9 mouse cellular contexts compared by ENCODE assay signal in the genomic region with DNA sequence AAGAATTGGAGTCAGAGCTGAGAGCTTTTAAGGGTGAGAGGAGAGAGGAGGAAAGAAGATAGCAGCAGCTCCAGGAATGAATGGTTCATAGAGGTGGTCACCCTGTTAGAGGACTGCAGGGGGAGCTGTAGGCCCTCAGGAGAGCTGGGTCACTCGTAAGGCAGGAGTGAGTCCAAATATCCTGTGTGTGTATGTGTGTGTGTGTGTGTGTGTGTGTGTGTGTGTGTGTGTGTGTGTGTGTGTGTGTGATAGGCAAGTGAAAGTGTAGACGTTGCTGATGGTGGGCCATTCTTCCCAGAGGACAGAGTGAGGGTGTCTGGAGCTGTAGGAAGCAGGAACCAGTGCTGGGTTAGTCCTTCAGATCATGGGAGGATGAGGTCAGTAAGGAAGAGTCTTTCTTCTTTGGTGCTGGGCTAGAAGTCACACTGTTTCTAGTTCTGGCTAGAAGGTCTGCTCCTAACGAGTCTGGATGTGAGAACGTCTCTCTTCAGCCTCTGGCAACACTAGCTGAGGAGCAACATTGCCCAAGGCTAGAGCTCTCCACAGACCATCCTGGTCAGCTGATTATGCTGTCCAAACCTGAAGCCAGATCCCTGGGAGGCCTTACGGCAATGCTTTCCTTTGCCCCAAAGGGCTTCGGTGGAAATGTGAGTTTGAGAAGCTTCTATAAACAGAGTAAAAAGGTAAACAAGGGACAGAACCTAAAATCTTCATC.
A peak's percentile ranks its signal among the peaks of the same experiment; 100 is the strongest.
DNase-seq lines count a peak whose midpoint lies in the region; ATAC-seq and TF ChIP-seq lines count a peak whose summit lies in the region.
"Had no signal": no experiment of that assay in that cellular context is flagged by ENCODE, and none has a peak within 500 bp of the region (broad histone marks: within the 10 kb centered on the region; RNA-seq: fewer than 3 reads in every experiment).

No protein-coding gene starts in this region.

- no peak overlapping the region for H3K4me2 ChIP-seq in heart, postnatal 0 days (ENCODE audit: low read depth, low read length)
- H3K4me2 ChIP-seq in liver, embryonic 14.5 days (ENCODE audit: low read depth), result no peak overlapping the region
- H3K4me2 ChIP-seq: liver, embryonic 15.5 days had no signal

- TF ChIP-seq EP300 in ES-Bruce4 (IDR thresholded peaks at IDR 0.05; ENCODE audit: insufficient read depth, low read depth, low read length), result no peak
- no peak for TF ChIP-seq EP300 in heart, postnatal 0 days (IDR thresholded peaks at IDR 0.05; ENCODE audit: low read depth)
- no peak for TF ChIP-seq EP300 in liver, embryonic 14.5 days (IDR thresholded peaks at IDR 0.05; ENCODE audit: low read depth)

- H3K4me1 ChIP-seq in ES-Bruce4 (ENCODE audit: control insufficient read depth, insufficient read depth, low read length), result peaks cover 3% of the 10 kb centered on the region
- no peaks in the 10 kb centered on the region for H3K4me1 ChIP-seq in heart, postnatal 0 days (ENCODE audit: control insufficient read depth, insufficient read depth)
- H3K4me1 ChIP-seq in liver, embryonic 14.5 days (replicated peaks; ENCODE audit: control insufficient read depth in 2 of 2, insufficient read depth in 2 of 2, low read length in 1 of 2), result peaks cover 0 to 5% of the 10 kb centered on the region in 2 experiments; a peak in 1 of 4 replicates
- H3K4me1 ChIP-seq: liver, embryonic 15.5 days had no signal

- H3K27ac ChIP-seq in ES-Bruce4 (ENCODE audit: insufficient read depth, low read length), result no peak overlapping the region
- H3K27ac ChIP-seq in heart, postnatal 0 days (ENCODE audit: low read depth), result no peak overlapping the region
- no peak overlapping the region for H3K27ac ChIP-seq in liver, embryonic 14.5 days
- H3K27ac ChIP-seq: liver, embryonic 15.5 days had no signal

- no peaks in the 10 kb centered on the region for H3K27me3 ChIP-seq in ES-Bruce4 (ENCODE audit: control insufficient read depth, insufficient read depth, low read length, poor library complexity, severe bottlenecking)
- no peaks in the 10 kb centered on the region for H3K27me3 ChIP-seq in heart, postnatal 0 days (ENCODE audit: control insufficient read depth, insufficient read depth, low read length)
- H3K27me3 ChIP-seq in liver, embryonic 14.5 days (ENCODE audit: control insufficient read depth, insufficient read depth, low read length), result no peaks in the 10 kb centered on the region
- H3K27me3 ChIP-seq: liver, embryonic 15.5 days had no signal

- peak; percentile 74 for TF ChIP-seq CTCF in ES-Bruce4 (IDR thresholded peaks at IDR 0.05; ENCODE audit: low read depth, low read length)
- TF ChIP-seq CTCF in heart, postnatal 0 days (IDR thresholded peaks at IDR 0.05; ENCODE audit: low read depth), result peak; percentile 54
- TF ChIP-seq CTCF in liver, embryonic 14.5 days (IDR thresholded peaks at IDR 0.05; ENCODE audit: low read depth), result peak; percentile 67

- no peaks in the 10 kb centered on the region for H3K9me3 ChIP-seq in ES-Bruce4 (replicated peaks; ENCODE audit: control insufficient read depth, insufficient read depth, low read length, poor library complexity, severe bottlenecking)
- H3K9me3 ChIP-seq in heart, postnatal 0 days (replicated peaks; ENCODE audit: control insufficient read depth, low read length), result no peaks in the 10 kb centered on the region
- no peaks in the 10 kb centered on the region for H3K9me3 ChIP-seq in liver, embryonic 14.5 days (ENCODE audit: control insufficient read depth, low read length)
- H3K9me3 ChIP-seq: liver, embryonic 15.5 days had no signal

- WGBS in heart, postnatal 0 days, result 40% methylated on average over 6 of the region's 6 CpGs
- 29% methylated on average over 6 of the region's 6 CpGs for WGBS in liver, embryonic 14.5 days (ENCODE audit: insufficient replicate concordance)

- H3K9ac ChIP-seq in ES-Bruce4 (ENCODE audit: low read depth, poor library complexity, severe bottlenecking), result no peak overlapping the region
- no peak overlapping the region for H3K9ac ChIP-seq in heart, postnatal 0 days (replicated peaks; ENCODE audit: low read depth, low read length)
- no peak overlapping the region for H3K9ac ChIP-seq in liver, embryonic 14.5 days (replicated peaks)
- H3K9ac ChIP-seq: liver, embryonic 15.5 days had no signal

- no peak overlapping the region for H3K4me3 ChIP-seq in ES-Bruce4 (ENCODE audit: low read depth, low read length)
- no peak overlapping the region for H3K4me3 ChIP-seq in heart, postnatal 0 days (ENCODE audit: low read depth, low read length)
- H3K4me3 ChIP-seq in liver, embryonic 14.5 days (ENCODE audit: insufficient read depth in 1 of 2, low read depth in 2 of 2, low read length in 2 of 2), result no peak overlapping the region
- H3K4me3 ChIP-seq: liver, embryonic 15.5 days had no signal

- DNase-seq in kidney, adult 18-20 months, result peak; percentile 55
- no peak for DNase-seq in kidney, adult 11 months
- peak; percentile 80 for DNase-seq in cerebellum, adult 11-12 months
- DNase-seq in heart, postnatal 0 days (ENCODE audit: low spot score), result peak; percentile 26
- DNase-seq in liver, embryonic 14.5 days (ENCODE audit: low read depth in 3 of 3, low spot score in 3 of 3), result no peak
- DNase-seq in thymus, postnatal 0 days (ENCODE audit: low spot score), result no peak
- no peak for DNase-seq in gastrocnemius, postnatal 25 days

- ATAC-seq in heart, postnatal 0 days (ENCODE audit: insufficient read depth, low read depth), result 0 out of 2 replicates have a peak, but pooled peaks have one; percentile 39
- ATAC-seq in liver, embryonic 14.5 days (ENCODE audit: insufficient read depth), result no peak

- TF ChIP-seq POLR2A in ES-Bruce4 (IDR thresholded peaks at IDR 0.05; ENCODE audit: insufficient read depth, low read length), result no peak

- no peaks in the 10 kb centered on the region for H3K36me3 ChIP-seq in ES-Bruce4 (ENCODE audit: control insufficient read depth, insufficient read depth, low read length, poor library complexity, severe bottlenecking)
- no peaks in the 10 kb centered on the region for H3K36me3 ChIP-seq in heart, postnatal 0 days (replicated peaks; ENCODE audit: control insufficient read depth, insufficient read depth, low read length)
- no peaks in the 10 kb centered on the region for H3K36me3 ChIP-seq in liver, embryonic 14.5 days (replicated peaks; ENCODE audit: control insufficient read depth, insufficient read depth, low read depth)
- H3K36me3 ChIP-seq: liver, embryonic 15.5 days had no signal

Comparison
In these comparisons a context has a peak if more than half of its experiments do, and no peak if none do; other contexts are left out.
1. DNase-seq: peak in kidney, adult 18-20 months (single experiment), cerebellum, adult 11-12 months (single experiment) and heart, postnatal 0 days (single experiment); none in kidney, adult 11 months (single experiment), liver, embryonic 14.5 days (0 of 3), thymus, postnatal 0 days (single experiment) and gastrocnemius, postnatal 25 days (single experiment).
2. Peak in every context shown above with its lines, with median percentiles within 50 percentile points of each other: CTCF ChIP-seq.